Mouse (Mus musculus) liver, embryonic 11.5 days (tissue): ENCODE data around the gene Nmt2. TPM values are rescaled to one million over a fixed set of nuclear protein-coding genes. Genes with fewer than 3 reads are reported as not detected.

Experiments
- ATAC-seq: fragments of 200-750 bp; cut with Nextera tagmentation; replicated peaks from 2 replicates; pipeline ENCODE4 v1.8.0; 2017; ENCODE audit warnings: moderate number of reproducible peaks, mild to moderate bottlenecking, moderate TSS enrichment, moderate library complexity; ENCODE audit not compliant: low FRiP score
- DNase-seq: peaks from one replicate; pipeline ENCODE4 v3.0.0-alpha.2; 2017; ENCODE audit warnings: low spot score
- H3K27ac ChIP-seq: fragments of 300-500 bp; sonication (generic); 2 replicates; pipeline ENCODE4 v1.5.1; 2014; ENCODE audit warnings: mild to moderate bottlenecking, low read depth, low read length, control low read depth
- H3K27me3 ChIP-seq: fragments of 300-500 bp; sonication (generic); replicated peaks from 2 replicates; pipeline ENCODE4 v1.6.1; 2014; ENCODE audit warnings: low read length, mixed read lengths; ENCODE audit not compliant: control insufficient read depth, insufficient read depth
- H3K36me3 ChIP-seq: fragments of 300-500 bp; sonication (generic); 2 replicates; pipeline ENCODE4 v1.6.1; 2014; ENCODE audit warnings: mild to moderate bottlenecking, low read length, moderate library complexity, mixed read lengths; ENCODE audit not compliant: control insufficient read depth, insufficient read depth
- H3K4me1 ChIP-seq: fragments of 300-500 bp; sonication (generic); replicated peaks from 2 replicates; pipeline ENCODE4 v1.6.1; 2014; ENCODE audit warnings: low read length, mixed read lengths; ENCODE audit not compliant: control insufficient read depth, insufficient read depth
- H3K4me2 ChIP-seq: fragments of 300-500 bp; sonication (generic); 2 replicates; pipeline ENCODE4 v1.6.1; 2014; ENCODE audit warnings: mild to moderate bottlenecking, control low read depth, moderate library complexity
- H3K4me3 ChIP-seq: fragments of 300-500 bp; sonication (generic); 2 replicates; pipeline ENCODE4 v1.5.1; 2014; ENCODE audit warnings: low read depth, low read length, control low read depth
- H3K9ac ChIP-seq: fragments of 300-500 bp; sonication (generic); 2 replicates; pipeline ENCODE4 v1.6.1; 2014; ENCODE audit warnings: low read depth, low read length, control low read depth
- H3K9me3 ChIP-seq: fragments of 300-500 bp; sonication (generic); 2 replicates; pipeline ENCODE4 v1.6.1; 2016; ENCODE audit warnings: low read length, inconsistent platforms, mixed read lengths; ENCODE audit not compliant: control insufficient read depth
- WGBS: fragments of 180-500 bp; shearing (Covaris S2); extraction: QIAGEN DNeasy Blood & Tissue Kit; methylation state at CpG from one replicate; pipeline ENCODE4 v1.1.7; 2014; 5-methylcytosine and 5-hydroxymethylcytosine counted together
- polyA plus RNA-seq: library from polyadenylated mRNA; unstranded; fragments of >200 nt; fragmentation: Nextera tagmentation; extraction: Ambion mirVana; gene quantifications from 2 replicates; pipeline ENCODE4 v1.2.1, GENCODE M21; 2014

Gene Nmt2
- polyA plus RNA-seq, 1 experiment from 2014 or later, result 36.5 TPM

DNA sequence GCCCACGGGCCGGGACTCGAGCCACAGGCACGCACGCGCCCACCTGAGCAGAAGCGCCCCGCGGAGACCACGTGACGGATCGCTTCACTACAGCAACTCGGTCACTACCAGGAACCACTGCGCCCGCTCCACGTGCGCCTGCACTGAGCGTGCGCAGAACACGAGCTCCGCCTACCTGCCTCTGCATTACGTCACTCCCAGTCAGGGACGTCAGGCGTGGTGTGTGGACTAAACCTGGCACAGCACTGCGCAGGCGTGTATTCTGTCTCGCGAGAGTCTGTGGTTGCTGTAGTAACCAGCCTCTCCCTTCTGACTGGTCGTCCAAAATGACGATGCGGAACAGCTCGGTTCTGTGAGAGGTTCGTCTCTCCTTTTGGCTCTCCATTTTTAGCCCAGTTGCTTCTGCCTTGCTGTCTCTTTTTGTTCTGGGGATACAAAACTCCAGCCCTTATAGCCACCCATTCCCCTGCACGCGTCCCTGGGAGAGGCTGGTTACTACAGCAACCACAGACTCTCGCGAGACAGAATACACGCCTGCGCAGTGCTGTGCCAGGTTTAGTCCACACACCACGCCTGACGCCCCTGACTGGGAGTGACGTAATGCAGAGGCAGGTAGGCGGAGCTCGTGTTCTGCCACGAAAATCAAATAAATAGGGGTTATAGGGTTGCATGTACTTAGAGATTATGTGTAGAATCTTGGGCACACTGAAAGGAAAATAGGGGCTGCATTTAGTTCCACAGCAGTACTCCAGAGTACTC is 48.7 kb downstream of the Nmt2 start, which contains the start of gene Rpp38:
Gene Rpp38, minus strand, starts transcription at position 160 of the 759 bp plus-strand sequence.
- peak within 1 kb of the TSS; percentile 72 for H3K27ac ChIP-seq
- peaks cover 8% of the 10 kb centered on the region for H3K36me3 ChIP-seq
- no peaks in the 10 kb centered on the region for H3K9me3 ChIP-seq
- peak within 1 kb of the TSS; percentile 80 for H3K9ac ChIP-seq
- WGBS, result under 1% methylated on average over 45 of the region's 45 CpGs
- ATAC-seq, result peak; percentile 94
- H3K4me2 ChIP-seq, result peak within 1 kb of the TSS; percentile 72
- 0 out of 2 replicates have a peak, but pooled peaks cover 4% of the 10 kb centered on the region for H3K27me3 ChIP-seq
- H3K4me3 ChIP-seq, result peak within 1 kb of the TSS; percentile 71
- peak; percentile 93 for DNase-seq
- H3K4me1 ChIP-seq, result peaks cover 12% of the 10 kb centered on the region

GRCm38 (mm10) chr2:3333761-3334160 is 49.7 kb downstream of the Nmt2 start:
- H3K27ac ChIP-seq, result no peak overlapping the region
- ATAC-seq, result no peak
- H3K4me2 ChIP-seq, result no peak overlapping the region
- 0 out of 2 replicates have a peak, but pooled peaks cover 4% of the 10 kb centered on the region for H3K27me3 ChIP-seq
- peaks cover 12% of the 10 kb centered on the region for H3K4me1 ChIP-seq
- DNase-seq, result no peak
- H3K9me3 ChIP-seq, result no peaks in the 10 kb centered on the region
- no peak overlapping the region for H3K4me3 ChIP-seq
- peaks cover 8% of the 10 kb centered on the region for H3K36me3 ChIP-seq
- 85% methylated on average over 12 of the region's 12 CpGs for WGBS
- no peak overlapping the region for H3K9ac ChIP-seq

DNA sequence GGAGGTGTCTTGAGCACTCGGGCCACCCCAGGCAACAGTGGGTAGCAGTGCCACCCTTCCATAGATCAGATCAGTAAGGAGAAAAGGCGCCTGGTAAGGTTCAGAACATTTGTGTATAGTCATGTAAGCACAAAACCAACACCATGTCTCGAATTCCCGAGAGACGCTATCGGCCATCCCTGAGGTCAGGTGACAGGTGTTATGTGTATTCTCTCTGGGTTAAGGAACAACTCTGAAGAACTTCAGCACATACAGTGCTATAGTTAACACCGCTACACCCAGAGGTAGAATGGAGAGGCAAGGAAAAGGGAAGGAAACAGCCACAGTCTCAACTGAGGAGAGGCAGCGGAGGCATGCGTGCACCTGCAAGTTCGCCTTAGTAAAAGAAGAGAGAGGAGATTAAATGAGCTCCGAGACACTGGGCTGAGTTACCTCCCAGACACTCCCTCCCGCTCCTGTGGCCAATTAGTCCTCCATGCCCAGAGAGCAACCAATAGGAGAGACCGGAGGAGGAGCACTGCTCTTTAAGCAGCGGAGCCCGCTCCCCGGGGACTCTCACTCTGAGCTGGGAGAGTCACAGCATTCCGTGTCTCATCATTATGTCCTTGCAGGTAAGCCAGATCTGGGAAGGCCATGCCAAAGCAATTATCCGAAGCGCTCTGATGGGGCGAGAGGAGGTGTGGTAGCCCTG is 51.7 kb downstream of the Nmt2 start, which contains the start of gene Acbd7:
Gene Acbd7, plus strand, starts transcription at position 558 of the 691 bp plus-strand sequence.
- WGBS, result 5% methylated on average over 20 of the region's 20 CpGs
- H3K4me1 ChIP-seq, result peaks cover 11% of the 10 kb centered on the region
- H3K27ac ChIP-seq, result no peak within 1 kb of the TSS
- H3K4me2 ChIP-seq, result peak within 1 kb of the TSS; percentile 65
- ATAC-seq (peak; percentile 72), DNase-seq (peak; percentile 60)
- H3K36me3 ChIP-seq, result no peaks in the 10 kb centered on the region
- no peaks in the 10 kb centered on the region for H3K9me3 ChIP-seq
- H3K9ac ChIP-seq, result no peak within 1 kb of the TSS
- H3K4me3 ChIP-seq, result peak within 1 kb of the TSS; percentile 34
- H3K27me3 ChIP-seq, result 0 out of 2 replicates have a peak, but pooled peaks cover 4% of the 10 kb centered on the region

- H3K4me3 ChIP-seq, result no peak overlapping the region
- no peak overlapping the region for H3K27ac ChIP-seq
- H3K27me3 ChIP-seq, result no peaks in the 10 kb centered on the region
- no peak for ATAC-seq
- H3K36me3 ChIP-seq, result no peaks in the 10 kb centered on the region
- no peaks in the 10 kb centered on the region for H3K9me3 ChIP-seq
- no peak overlapping the region for H3K4me2 ChIP-seq
- H3K9ac ChIP-seq, result no peak overlapping the region
- no peaks in the 10 kb centered on the region for H3K4me1 ChIP-seq
- no peak for DNase-seq
- WGBS, result 78% methylated on average over 4 of the region's 4 CpGs
These were observed 64.4 kb downstream of the Nmt2 start for GRCm38 (mm10) chr2:3348422-3348821.

GRCm38 (mm10) chr2:3348919-3349318 is 64.9 kb downstream of the Nmt2 start:
- H3K4me2 ChIP-seq, result no peak overlapping the region
- no peaks in the 10 kb centered on the region for H3K4me1 ChIP-seq
- no peak overlapping the region for H3K9ac ChIP-seq
- no peak overlapping the region for H3K4me3 ChIP-seq
- 20% methylated on average over 3 of the region's 3 CpGs for WGBS
- H3K27me3 ChIP-seq, result no peaks in the 10 kb centered on the region
- no peaks in the 10 kb centered on the region for H3K36me3 ChIP-seq
- ATAC-seq (no peak), DNase-seq (no peak)
- H3K9me3 ChIP-seq, result no peaks in the 10 kb centered on the region
- no peak overlapping the region for H3K27ac ChIP-seq

- H3K4me2 ChIP-seq, result no peak overlapping the region
- no peaks in the 10 kb centered on the region for H3K27me3 ChIP-seq
- no peaks in the 10 kb centered on the region for H3K36me3 ChIP-seq
- H3K4me3 ChIP-seq, result no peak overlapping the region
- H3K27ac ChIP-seq, result no peak overlapping the region
- H3K4me1 ChIP-seq, result no peaks in the 10 kb centered on the region
- H3K9ac ChIP-seq, result no peak overlapping the region
- no peaks in the 10 kb centered on the region for H3K9me3 ChIP-seq
- DNase-seq (no peak), ATAC-seq (no peak)
These were observed 69.1 kb downstream of the Nmt2 start for GRCm38 (mm10) chr2:3353160-3353559.

DNA sequence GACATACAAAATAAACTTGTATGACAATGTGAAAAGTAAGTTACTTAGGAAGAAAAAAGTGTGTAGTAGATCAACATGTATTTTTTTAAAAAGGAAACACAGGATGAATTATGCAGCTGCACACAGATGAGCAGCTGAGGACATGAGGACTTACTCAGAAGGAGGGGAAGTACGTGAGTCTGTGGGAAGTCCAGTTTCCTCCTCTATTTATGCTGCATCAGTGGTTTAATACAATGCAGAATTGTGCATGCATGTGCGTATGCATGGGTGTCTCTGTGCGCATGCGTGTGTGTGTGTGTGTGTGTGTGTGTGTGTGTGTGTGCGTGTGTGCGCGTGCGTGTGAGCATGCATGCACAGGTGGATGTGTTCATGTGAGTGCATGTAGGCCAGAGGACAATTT is 71.8 kb downstream of the Nmt2 start:
- WGBS, result 83% methylated on average over 8 of the region's 8 CpGs
- Histone ChIP-seq H3K9ac (no peak overlapping the region), H3K4me2 (no peak overlapping the region), H3K4me3 (no peak overlapping the region), H3K9me3 (no peaks in the 10 kb centered on the region), H3K27ac (no peak overlapping the region), H3K4me1 (no peaks in the 10 kb centered on the region), H3K36me3 (no peaks in the 10 kb centered on the region), H3K27me3 (no peaks in the 10 kb centered on the region)
- ATAC-seq, result no peak
- no peak for DNase-seq

GRCm38 (mm10) chr2:3356311-3356710 is 72.3 kb downstream of the Nmt2 start:
- no peaks in the 10 kb centered on the region for H3K36me3 ChIP-seq
- no peak for ATAC-seq
- H3K4me2 ChIP-seq, result no peak overlapping the region
- DNase-seq, result no peak
- H3K9me3 ChIP-seq, result no peaks in the 10 kb centered on the region
- H3K4me1 ChIP-seq, result no peaks in the 10 kb centered on the region
- no peak overlapping the region for H3K4me3 ChIP-seq
- H3K9ac ChIP-seq, result no peak overlapping the region
- WGBS, result 72% methylated on average over 3 of the region's 3 CpGs
- H3K27ac ChIP-seq, result no peak overlapping the region
- H3K27me3 ChIP-seq, result no peaks in the 10 kb centered on the region
